Mouse (Mus musculus) A20 (cell line): ENCODE results near the gene Ptpn18.
"Not testable (repeated sequence)": the region's sequence is repeated elsewhere in the genome, so short reads cannot be mapped to it uniquely, and the experiment has no call there.

Source experiments
- DNase-seq: peaks from one replicate; pipeline ENCODE4 v3.0.0-alpha.2; 2011; ENCODE audit warnings: low read depth, low spot score

The Ptpn18 gene

GRCm38 (mm10) chr1:34517297-34517696 lies 57.7 kb downstream of the Ptpn18 start:
- DNase-seq: not testable (repeated sequence)

GRCm38 (mm10) chr1:34517797-34518196 lies 58.2 kb downstream of the Ptpn18 start:
- DNase-seq: not testable (repeated sequence)

GRCm38 (mm10) chr1:34518259-34518658 lies 58.7 kb downstream of the Ptpn18 start:
- DNase-seq: no peak

GRCm38 (mm10) chr1:34522205-34522849 lies 62.8 kb downstream of the Ptpn18 start:
- no peak for DNase-seq

- no peak for DNase-seq
These were observed 63.3 kb downstream of the Ptpn18 start for GRCm38 (mm10) chr1:34522850-34523244.

- DNase-seq: no peak
These were observed 64.1 kb downstream of the Ptpn18 start for GRCm38 (mm10) chr1:34523647-34524046.
